Mouse (Mus musculus) megakaryocyte-erythroid progenitor cell, adult 5-6 weeks (primary cell): ENCODE data around the gene Taf1c. TPM values are rescaled to one million over a fixed set of nuclear protein-coding genes. Genes with fewer than 3 reads are reported as not detected.

ENCODE experiments used
- ATAC-seq: replicated peaks from 2 replicates; pipeline ENCODE4 v1.8.0; 2016; ENCODE audit warnings: mild to moderate bottlenecking, inconsistent platforms; ENCODE audit not compliant: severe bottlenecking, poor library complexity, low FRiP score, low TSS enrichment
- total RNA-seq, 2 experiments: library from RNA; stranded (forward) in 1 of 2; stranded (reverse) in 1 of 2; fragments of 200-1000, 215-1000 nt in 1 of 2; fragments of >200 nt in 1 of 2; fragmentation: Nextera tagmentation in 1 of 2; gene quantifications; 2 replicates each; pipeline ENCODE4 v1.2.3; 2014 to 2017

Gene Taf1c
- total RNA-seq, 2 experiments from 2014 or later: 18.5 to 24.6 TPM

GRCm38 (mm10) chr8:119625788-119626187 lies 20.8 kb upstream of the Taf1c start:
- no peak for ATAC-seq

GRCm38 (mm10) chr8:119624916-119625315 lies 19.9 kb upstream of the Taf1c start:
- no peak for ATAC-seq

- no peak for ATAC-seq
Observed at GRCm38 (mm10) chr8:119623744-119624143, 18.7 kb upstream of the Taf1c start.

- no peak for ATAC-seq
Observed at GRCm38 (mm10) chr8:119623061-119623460, 18.0 kb upstream of the Taf1c start.

- ATAC-seq: no peak
Observed at GRCm38 (mm10) chr8:119622555-119622954, 17.5 kb upstream of the Taf1c start.

- ATAC-seq: no peak
Observed at GRCm38 (mm10) chr8:119620848-119621465, 15.9 kb upstream of the Taf1c start.

- ATAC-seq: no peak
Observed at GRCm38 (mm10) chr8:119620116-119620840, 15.3 kb upstream of the Taf1c start.

GRCm38 (mm10) chr8:119618887-119619286 lies 13.9 kb upstream of the Taf1c start:
- ATAC-seq: no peak

- no peak for ATAC-seq
Observed at GRCm38 (mm10) chr8:119617586-119617985, 12.6 kb upstream of the Taf1c start.

- no peak for ATAC-seq
Observed at GRCm38 (mm10) chr8:119616811-119617210, 11.8 kb upstream of the Taf1c start.

- no peak for ATAC-seq
Observed at GRCm38 (mm10) chr8:119616358-119616757, 11.3 kb upstream of the Taf1c start.

GRCm38 (mm10) chr8:119615096-119615495 lies 10.1 kb upstream of the Taf1c start:
- ATAC-seq: no peak

- ATAC-seq: no peak
Observed at GRCm38 (mm10) chr8:119612471-119612870, 7.4 kb upstream of the Taf1c start, which contains the start of gene Adad2. Gene Adad2 (plus strand): TSS chr8:119612747.

GRCm38 (mm10) chr8:119606224-119606623 lies 1.2 kb upstream of the Taf1c start:
- no peak for ATAC-seq

- peak; percentile 81 for ATAC-seq
Observed at GRCm38 (mm10) chr8:119604398-119604803, 621 bp downstream of the Taf1c start.

- no peak for ATAC-seq
Observed at GRCm38 (mm10) chr8:119603771-119604170, 1.3 kb downstream of the Taf1c start.

GRCm38 (mm10) chr8:119591456-119591855 lies 13.6 kb downstream of the Taf1c start:
- ATAC-seq: no peak

GRCm38 (mm10) chr8:119590348-119590747 lies 14.7 kb downstream of the Taf1c start:
- no peak for ATAC-seq

GRCm38 (mm10) chr8:119588844-119589243 lies 16.2 kb downstream of the Taf1c start:
- no peak for ATAC-seq

GRCm38 (mm10) chr8:119588321-119588720 lies 16.7 kb downstream of the Taf1c start:
- no peak for ATAC-seq

GRCm38 (mm10) chr8:119585901-119586300 lies 19.1 kb downstream of the Taf1c start:
- ATAC-seq: peak; percentile 61
